Mouse (Mus musculus): ENCODE measurements around the gene C87436. TPM values are rescaled to one million over a fixed set of nuclear protein-coding genes. Genes with fewer than 3 reads are reported as not detected.
A peak's percentile ranks its signal among the peaks of the same experiment; 100 is the strongest.

C87436 gene
- 10 to 100 TPM; 18.4 to 24.0 (median 19.7) TPM for total RNA-seq (2022)

DNA sequence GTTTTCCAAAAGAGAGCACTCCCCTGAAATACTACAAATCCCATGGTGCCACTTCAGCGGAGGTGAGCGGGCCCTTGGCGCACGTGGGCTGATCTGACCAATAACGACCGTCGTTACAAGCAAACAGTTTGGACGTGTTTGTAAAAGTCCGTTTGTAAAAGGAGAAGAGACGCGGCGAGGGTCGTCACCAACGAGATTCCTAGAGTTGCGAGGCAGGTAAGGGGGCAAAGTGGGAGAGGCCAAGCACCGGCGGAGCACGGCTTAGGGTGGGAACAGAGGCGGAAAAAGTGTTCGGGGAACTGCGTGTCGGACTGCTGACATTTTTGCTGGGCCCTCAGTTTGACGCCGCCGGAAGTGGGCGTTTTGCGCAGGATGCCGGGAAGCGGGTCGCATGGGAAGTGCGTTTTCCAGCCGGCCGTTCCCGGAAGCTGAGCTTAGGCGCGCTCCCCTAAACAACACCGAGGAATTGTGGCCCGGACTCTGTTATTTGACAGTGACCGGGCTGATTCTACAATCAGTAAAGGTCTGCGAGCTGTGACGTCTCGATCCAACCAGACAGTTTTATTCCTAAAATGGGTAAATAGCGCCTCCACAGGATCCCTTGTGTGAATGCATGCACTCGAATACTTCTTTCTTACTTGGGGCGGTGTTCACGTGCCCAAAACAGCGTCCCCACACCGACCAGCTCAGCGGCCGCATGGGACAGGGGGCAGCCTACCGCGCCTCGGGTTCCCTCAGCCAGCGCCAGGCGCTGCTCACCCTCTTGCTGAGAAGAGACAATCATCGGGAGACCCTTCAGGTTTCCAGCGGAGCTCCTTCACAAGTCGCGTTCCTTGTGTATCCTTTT, at the start of gene C87436:
C87436 (plus strand) TSS at position 103 of the 847 bp plus-strand sequence.
- peak; percentile 95 to 97 for DNase-seq (ENCODE audit: low spot score in 2 of 2)

DNA sequence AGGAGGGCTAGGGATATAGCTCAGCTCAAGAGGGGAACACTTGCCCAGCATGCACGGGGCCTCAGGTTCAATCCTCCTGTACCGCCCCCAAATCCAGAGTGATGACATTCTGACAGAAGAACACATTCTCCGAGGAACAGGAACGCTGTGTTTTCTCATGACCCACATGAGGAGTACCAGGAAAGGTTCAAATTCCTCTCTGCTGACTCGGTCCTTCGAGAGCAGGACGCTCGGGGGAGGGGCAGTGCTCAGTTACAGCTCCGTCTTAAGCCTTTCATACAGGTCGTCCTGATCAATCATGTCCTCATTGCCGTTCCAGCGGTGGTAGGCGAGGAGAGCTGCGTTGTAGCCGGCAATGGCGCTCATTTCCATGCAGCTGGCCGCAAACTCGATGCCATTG, 49.7 kb upstream of the C87436 start:
- DNase-seq (ENCODE audit: low spot score in 2 of 2) = no peak

DNA sequence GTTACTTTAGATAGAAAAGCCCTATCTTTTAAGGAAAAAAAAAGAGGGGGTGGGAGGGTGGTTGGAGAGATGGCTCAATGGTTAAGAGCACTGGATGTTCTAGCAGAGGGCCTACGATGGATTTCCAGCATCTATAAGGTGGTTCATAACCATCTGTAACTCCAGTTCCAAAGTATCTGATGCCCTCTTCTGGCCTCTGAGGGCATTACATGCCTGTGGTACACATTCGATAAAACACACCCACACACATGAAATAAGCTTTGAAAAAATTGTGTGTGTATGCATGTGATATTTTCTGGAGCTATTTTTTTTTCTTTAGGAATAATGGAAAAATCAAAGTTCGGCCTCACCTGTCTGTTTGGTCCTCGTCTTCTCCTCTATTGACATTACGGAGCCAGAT, 46.8 kb upstream of the C87436 start:
- DNase-seq (ENCODE audit: low spot score in 2 of 2) = no peak

DNA sequence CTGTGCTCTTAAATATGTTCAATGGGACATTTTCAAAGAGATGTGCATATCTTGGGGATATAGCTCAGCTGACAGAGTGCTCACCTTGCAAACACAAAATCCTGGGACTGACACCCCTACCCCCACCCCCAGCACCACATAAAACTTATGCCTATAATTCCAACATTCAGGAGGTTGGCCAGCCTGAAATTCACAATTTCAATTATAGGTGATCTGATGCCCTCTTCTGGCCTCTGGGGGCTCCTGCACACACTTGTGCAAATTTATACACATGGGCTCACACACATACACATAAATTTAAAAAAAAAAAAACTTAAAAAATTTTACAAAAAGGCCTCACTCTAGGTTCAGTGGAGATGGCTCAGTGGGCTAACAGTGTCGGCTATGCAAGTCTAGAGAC, 45.0 kb upstream of the C87436 start:
- no peak for DNase-seq (ENCODE audit: low spot score in 2 of 2)

DNA sequence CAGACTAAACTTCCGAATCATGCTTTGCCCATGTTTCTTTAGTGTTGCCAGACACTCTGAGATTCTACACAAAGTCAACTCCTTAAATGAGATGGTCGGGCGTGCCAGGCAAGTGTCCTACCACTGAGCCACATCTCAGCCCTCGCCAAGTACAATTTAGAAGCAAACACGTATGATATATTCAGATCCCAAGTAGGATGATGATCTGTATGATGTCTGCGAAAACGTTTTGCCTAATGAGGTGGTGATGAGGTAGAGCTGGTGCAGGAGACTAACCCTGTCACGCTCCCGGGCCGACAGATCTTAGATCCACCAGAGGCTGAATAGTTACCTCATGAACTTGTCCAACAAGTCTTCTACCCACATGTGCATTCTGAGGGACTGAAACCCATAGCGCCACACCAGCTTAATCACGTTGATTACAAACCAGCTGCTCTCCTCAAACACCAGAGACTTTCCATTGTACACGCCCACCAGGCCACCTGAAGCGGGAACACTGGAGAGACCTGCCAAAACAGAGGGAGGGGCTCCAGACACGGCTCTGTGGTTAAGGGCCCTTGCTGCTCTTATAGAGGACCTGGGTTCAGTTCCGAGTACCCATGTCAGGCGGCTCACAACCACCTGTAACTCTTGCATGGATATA, 44.0 kb upstream of the C87436 start:
- DNase-seq (ENCODE audit: low spot score in 2 of 2) = no peak

DNA sequence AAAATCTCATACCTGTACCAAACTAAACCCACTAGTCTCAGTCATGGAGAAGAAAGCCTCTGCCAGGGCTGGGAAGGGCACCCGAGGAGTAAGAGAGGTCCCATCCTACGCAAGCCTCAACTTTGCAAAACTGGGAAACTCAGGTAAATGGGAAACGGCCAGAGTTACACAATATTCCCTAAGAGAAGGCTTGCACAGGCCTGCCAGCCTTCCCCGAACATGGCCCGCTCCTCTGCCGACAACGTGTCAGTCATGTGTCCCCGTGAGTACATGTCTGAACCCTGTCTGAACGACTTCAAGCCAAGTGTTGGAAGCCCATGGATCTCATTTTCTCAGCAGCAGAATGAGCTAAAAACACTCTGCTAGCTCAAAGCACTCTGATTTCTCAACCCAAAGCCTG, 43.2 kb upstream of the C87436 start:
- DNase-seq (ENCODE audit: low spot score in 2 of 2) = no peak

DNA sequence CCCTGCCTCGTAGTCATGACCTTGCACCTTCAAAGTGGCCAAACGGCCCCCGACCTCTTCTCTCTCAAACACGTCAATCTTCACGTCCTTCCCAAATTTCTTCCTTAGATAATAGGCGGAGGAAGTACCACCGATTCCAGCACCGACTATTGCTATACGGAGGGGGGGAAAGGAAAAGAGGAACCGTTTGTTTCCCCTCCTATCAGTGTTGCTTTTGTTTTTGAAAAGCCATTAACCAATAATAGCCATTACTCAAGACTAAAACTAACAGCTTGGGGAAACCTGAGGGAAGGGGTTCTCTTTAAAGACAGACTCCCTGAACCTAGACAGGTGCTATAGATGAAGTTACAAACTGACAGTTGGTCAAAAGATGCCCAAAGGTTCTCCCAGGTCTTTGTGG, 42.2 kb upstream of the C87436 start:
- DNase-seq (ENCODE audit: low spot score in 2 of 2) = no peak

DNA sequence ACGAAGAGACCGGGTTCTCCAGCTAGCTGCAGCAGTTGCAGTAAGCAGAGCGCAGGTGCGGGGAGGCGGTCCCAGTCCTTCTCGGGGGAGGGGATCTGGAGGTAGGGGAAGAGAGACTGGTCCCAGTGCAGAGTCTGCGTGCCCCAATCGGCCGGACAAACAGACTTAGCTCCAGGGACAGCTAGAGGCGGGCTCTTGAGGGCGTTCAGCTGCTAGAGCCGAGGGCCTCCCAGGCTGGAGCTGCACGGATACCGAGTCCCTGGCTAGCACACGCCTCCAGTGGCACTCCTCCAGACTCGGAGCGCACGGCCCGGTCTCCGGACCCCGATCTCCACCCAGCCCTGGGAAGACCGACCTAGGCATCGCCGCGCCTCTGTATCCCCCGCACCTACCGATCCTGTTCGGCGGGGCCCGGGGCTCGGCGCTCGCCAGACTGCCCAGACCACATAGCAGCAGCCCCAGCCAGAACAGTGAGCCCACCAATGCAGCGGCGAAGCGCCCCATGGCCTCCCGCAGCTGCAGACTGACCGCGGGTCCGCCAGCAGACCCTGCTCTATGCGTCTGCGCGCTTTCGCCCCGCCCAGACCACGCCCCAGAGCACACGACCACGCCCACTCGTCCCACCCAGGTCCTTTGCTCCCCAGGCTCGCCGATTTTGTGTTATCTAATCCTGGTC, 41.5 kb upstream of the C87436 start, which contains the start of gene Pcyox1:
Pcyox1 (minus strand) TSS at position 574 of the 676 bp plus-strand sequence.
- DNase-seq (ENCODE audit: low spot score in 2 of 2) = peak; percentile 76 to 84

DNA sequence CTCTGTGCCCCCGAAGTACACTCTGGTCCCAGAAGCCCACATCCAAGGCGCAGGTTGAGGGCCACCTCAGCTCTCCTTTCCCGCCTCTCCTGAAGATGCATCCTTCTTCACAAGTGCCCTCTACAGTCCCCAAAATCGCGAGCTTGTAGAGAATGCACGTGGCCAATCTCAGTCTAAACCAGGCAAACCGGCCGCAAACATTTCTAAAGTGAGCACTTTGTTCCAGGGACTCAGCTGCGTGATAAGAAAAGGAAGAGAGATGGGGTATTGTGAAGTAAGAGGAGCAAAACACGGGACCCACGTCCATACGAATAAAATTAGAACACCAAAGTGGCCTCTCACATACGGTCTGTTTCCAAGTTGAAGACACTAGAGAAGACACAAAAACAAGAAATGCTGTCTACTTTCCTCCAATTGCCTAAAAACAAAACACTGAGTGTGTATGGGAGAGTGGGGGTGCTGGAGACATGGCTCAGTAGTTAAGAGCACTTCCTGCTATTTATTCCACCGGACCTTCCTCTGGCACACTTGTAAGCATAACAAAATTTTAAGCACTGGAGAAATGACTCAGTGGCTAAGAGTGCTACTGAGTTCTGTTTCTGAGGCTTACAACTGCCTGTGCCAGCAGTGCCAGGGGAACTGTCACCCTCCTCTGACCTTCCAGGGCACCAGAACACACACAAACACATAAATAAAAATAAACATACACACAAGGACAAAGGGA, 40.8 kb upstream of the C87436 start:
- no peak for DNase-seq (ENCODE audit: low spot score in 2 of 2)

DNA sequence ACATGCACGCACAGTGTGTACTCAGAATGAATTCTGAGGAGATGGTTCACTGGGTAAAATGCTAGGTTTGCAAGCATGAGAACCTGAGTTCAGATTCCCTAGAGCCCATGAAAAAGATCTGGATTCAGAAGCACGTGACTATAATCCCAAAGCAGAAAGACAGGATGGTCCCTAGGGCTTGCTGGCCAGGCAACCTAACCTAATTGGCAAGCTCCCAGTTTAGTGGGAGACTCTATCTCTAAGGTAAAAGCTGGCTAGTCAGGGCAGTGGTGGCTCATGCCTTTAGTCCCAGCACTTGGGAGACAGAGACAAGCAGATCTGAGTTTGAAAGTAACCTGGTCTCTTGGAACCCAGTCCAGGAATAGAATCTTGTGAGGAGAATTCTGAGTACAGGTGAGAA, 39.2 kb upstream of the C87436 start:
- no peak for DNase-seq (ENCODE audit: low spot score in 2 of 2)

DNA sequence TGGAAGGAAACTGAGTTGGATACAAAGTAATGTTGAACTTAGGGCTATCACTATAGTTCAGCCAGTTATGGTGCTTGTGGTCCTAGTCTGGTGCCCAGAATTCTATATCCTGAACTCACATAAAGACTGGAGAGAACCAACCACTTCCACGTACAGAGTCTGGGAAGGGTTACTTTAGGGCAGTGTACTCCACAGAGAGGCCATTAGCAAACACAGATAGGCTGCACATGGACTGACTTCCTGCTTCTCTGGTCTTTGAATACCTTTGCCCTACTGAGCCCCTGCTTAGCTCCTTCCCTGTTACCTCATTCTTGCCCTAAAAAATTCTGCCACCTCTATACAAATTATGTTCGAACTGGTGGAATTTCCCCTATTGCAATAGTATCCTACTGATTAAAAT, 38.2 kb upstream of the C87436 start:
- no peak for DNase-seq (ENCODE audit: low spot score in 2 of 2)

DNA sequence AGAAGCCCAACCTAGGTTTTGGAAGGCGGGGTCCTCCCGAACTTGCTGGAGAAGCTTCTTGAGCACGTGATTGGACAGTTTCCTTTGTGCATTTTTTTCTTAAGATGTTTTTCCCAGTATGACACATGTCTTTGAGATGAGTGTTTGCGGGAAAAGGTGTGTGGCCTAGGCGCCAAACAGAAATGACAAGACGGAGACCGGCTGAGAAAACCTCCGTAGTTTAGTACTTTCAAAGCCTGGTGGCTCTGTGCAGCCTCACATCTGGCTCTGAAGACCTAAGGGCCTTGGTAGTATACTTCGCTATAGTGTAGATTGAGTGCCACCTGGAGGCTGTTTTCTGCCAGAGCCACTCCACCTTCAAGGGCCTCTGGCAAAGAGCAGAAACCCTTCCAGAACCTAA, 37.2 kb upstream of the C87436 start:
- peak in 1 of 2 experiments; percentile 42 for DNase-seq (ENCODE audit: low spot score in 2 of 2)

DNA sequence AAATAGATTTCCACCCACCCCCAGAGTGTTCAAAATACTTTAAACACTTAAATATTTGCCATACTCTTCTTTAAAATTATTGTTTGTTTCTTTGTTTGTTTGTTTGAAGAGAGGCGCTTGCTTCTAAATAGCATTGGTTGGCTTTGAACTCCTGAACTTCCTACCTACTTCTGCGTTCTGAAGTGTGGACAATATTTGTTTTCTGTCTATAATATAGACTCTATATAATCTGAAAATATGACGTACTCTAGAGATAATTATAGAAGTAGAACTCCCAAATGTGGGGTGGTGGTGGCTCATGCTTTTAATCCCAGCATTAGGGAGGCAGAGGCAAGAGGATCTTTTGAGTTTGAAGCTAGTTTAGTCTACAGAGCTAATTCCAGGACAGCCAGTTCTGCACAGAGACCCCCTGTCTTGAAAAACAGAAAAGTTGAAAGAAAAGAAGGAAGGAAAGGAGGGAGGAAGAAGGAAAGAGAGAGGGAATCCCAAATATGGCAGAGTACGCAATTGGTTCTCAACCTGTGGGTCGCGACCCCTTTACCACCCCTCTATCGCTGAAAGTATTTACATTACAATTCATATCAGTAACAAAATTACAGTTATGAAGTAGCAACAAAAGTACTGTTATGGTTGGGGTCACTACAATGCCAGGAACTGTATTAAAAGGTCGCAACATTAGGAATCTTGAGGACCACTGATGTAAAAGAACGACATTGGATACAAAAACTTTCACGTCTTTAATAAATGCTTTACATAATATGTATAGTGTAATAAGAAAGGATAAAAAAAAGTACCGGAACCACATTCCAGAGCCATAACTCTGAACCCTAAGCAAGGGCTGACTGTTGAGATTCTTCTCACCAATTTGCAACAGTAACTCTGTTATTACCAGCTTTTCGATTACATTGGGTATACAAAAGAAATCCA, 35.2 kb upstream of the C87436 start:
- no peak for DNase-seq (ENCODE audit: low spot score in 2 of 2)

DNA sequence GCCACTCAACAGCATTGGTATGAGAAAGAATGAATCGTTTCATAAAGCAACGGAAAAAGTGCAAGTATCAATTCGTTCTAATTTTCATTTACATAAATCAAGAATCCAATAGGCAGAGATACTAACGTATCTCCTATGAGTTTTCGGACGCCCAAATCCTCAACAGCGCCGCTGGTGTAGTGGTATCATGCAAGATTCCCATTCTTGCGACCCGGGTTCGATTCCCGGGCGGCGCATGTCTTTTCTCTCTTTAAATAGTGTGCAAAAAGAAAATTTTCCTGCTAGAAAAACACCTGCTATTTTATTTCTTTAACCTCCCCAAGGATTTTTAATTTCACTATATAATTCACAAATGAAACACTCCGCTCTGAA, 34.5 kb upstream of the C87436 start:
- peak; percentile 89 to 97 for DNase-seq (ENCODE audit: low spot score in 2 of 2)

DNA sequence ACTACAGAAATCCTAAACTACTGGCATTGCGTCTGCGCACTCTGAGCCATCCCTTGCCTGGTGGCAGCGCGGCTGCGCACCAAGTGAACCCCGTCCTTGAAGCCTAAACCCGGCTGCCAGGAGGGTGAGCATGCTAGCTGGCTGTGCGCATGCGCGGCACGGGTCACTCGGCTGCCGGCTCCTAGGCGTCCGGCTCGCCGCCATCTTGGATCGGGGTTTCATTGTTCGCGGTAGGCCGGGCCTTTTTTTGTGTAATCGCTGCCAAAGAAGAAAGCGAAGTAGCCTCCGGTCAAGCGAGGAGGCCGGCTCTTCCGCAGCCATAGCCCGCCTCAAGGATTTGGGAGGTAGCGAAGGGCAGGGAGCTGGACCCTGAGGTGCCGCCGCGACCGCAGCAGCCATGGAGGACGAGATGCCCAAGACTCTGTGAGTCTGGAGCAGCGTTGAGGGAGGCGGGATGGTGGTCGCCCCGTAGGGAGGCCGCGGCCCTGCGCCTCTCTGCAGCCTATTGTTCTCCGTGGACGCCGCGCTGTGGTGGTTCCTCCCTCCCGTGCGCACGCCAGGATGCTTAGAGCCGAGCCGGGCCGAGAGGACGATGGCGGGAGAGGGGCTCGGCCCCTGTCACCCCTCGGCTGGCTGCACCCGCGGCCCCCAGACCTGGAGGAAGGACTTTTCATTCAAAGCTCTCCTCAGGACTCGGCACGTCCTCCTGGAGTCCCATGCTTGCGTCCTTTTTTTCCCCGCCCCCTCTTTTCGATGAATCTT, 33.9 kb upstream of the C87436 start, which contains the start of gene Tia1:
Tia1 (plus strand) TSS at position 120 of the 762 bp plus-strand sequence.
- peak; percentile 96 to 97 for DNase-seq (ENCODE audit: low spot score in 2 of 2)

DNA sequence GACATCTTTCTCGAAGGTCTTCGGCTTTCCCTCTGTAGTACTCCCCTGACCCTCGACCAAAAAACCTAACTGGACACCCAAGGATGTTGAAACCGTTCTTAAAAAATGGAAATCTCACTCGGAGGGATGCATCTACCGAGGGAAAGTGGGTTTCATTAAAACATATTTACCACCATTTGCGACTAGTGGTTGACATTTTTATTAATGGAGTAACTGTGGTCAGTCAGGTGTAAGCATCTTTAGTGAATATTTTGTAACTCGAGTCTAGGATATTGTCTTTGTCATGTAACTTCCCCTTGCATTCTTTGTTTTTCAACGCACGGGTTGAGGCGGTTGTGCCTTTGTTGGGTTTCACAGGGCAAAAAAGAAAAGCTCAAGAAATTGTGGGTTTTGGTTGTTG, 33.2 kb upstream of the C87436 start:
- DNase-seq (ENCODE audit: low spot score in 2 of 2) = no peak

DNA sequence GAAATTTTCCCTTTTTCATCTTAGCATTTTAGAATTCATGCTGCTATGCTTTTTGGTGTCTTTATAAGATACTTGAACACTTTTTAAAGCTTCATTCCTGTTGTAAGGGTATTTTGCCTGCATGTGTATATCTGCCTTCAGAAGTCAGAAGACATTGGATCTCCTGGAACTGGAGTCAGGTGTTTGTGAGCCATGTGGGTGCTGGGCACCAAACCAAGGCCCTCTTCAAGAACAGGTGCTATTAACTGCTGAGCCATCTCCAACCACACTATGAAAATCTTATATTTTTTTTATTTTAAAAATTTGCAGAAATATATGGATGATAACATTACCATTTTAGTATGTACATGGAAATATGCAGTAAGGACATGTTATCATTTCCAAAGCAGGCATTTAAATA, 31.9 kb upstream of the C87436 start:
- no peak for DNase-seq (ENCODE audit: low spot score in 2 of 2)

DNA sequence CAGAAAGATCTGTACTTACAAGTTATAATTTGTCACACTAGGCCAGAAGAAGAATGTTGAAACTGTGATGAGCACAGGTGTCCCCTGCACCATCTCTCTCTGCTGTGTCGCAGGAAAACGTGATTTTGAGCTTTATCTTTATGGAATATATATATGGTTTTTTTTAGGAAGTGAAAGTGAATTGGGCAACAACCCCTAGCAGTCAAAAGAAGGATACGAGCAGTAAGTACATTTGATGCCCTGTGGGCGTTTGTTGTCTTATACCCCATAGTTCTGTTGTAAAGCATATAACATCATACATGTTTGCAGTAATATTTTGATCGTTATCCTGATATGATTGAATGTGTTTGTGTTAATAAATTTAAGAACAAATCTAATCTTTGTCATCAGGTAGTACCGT, 19.5 kb upstream of the C87436 start:
- no peak for DNase-seq (ENCODE audit: low spot score in 2 of 2)

DNA sequence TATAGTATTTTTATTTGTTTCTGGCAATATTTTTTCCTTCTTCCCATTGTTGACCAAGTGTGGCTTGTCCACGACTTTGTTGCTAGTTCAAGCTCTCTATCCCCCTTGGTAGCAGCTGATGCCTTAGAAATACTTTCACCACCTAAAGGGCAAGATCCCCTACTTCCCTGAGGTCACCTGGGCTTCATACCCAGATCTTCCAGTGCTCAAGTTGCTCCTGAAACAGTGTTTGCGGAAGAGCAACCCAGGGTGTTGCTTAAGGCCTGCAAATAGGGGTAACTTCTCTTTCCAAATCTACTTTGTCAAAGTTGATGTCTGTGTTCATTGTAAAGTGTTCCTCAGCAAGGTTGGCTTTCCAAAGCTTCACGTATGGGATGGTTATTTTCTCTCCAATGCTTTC, 18.9 kb upstream of the C87436 start:
- DNase-seq (ENCODE audit: low spot score in 2 of 2) = no peak

DNA sequence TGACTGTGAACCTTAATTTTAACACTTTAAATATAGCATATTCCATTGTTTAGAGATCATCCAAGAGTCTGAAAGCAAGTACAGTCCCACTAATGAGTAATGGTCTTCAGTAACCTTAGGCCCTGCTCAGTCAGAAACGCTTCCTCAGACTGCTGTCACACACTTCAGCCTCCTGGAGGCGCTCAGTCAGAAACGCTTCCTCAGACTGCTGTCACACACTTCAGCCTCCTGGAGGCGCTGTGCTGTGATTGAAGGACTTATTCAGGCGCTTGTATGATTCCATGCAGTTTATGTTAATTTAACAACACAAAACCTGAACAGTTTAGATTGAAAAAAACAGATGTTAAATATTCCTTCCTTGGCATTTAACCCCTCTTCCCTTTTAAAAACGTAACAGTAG, 17.7 kb upstream of the C87436 start:
- no peak for DNase-seq (ENCODE audit: low spot score in 2 of 2)

Measured in layer of hippocampus, adult 8-10 months (tissue).